Mouse (Mus musculus) forebrain, postnatal 0 days (tissue): ENCODE measurements around the gene Gm17622. TPM values are rescaled to one million over a fixed set of nuclear protein-coding genes. Genes with fewer than 3 reads are reported as not detected.

Experiments used
- ATAC-seq: fragments of 200-750 bp; cut with Nextera tagmentation; 2 replicates; pipeline ENCODE4 v1.8.0; 2017; ENCODE audit warnings: mild to moderate bottlenecking, moderate library complexity
- DNase-seq: peaks from one replicate; pipeline ENCODE4 v3.0.0-alpha.2; 2015
- H3K27ac ChIP-seq: fragments of 300-500 bp; sonication (generic); 2 replicates; pipeline ENCODE4 v1.5.1; 2014; ENCODE audit warnings: low read depth, mild to moderate bottlenecking, antibody characterized with exemption, low read length, moderate library complexity, mixed read lengths
- H3K27me3 ChIP-seq: fragments of 300-500 bp; sonication (generic); 2 replicates; pipeline ENCODE4 v1.6.1; 2014; ENCODE audit warnings: mild to moderate bottlenecking, low read length, mixed read lengths; ENCODE audit not compliant: insufficient read depth
- H3K36me3 ChIP-seq: fragments of 300-500 bp; sonication (generic); 2 replicates; pipeline ENCODE4 v1.6.1; 2014; ENCODE audit warnings: mild to moderate bottlenecking, moderate library complexity; ENCODE audit not compliant: insufficient read depth
- H3K4me1 ChIP-seq: fragments of 300-500 bp; sonication (generic); 2 replicates; pipeline ENCODE4 v1.6.1; 2014; ENCODE audit warnings: antibody characterized with exemption; ENCODE audit not compliant: insufficient read depth
- H3K4me2 ChIP-seq: fragments of 300-500 bp; sonication (generic); 2 replicates; pipeline ENCODE4 v1.6.1; 2014; ENCODE audit warnings: low read depth, mild to moderate bottlenecking, moderate library complexity
- H3K4me3 ChIP-seq: fragments of 300-500 bp; sonication (generic); 2 replicates; pipeline ENCODE4 v1.5.1; 2014; ENCODE audit warnings: low read depth, low read length, mixed read lengths
- H3K9ac ChIP-seq: fragments of 300-500 bp; sonication (generic); 2 replicates; pipeline ENCODE4 v1.6.1; 2014; ENCODE audit warnings: mild to moderate bottlenecking
- H3K9me3 ChIP-seq: fragments of 300-500 bp; sonication (generic); 2 replicates; pipeline ENCODE4 v1.6.1; 2016; ENCODE audit warnings: low read length
- CTCF ChIP-seq: sonication (generic); IDR thresholded peaks from 2 replicates; pipeline ENCODE4 v1.5.1; 2016; ENCODE audit warnings: antibody characterized with exemption, control low read depth, low read depth
- WGBS: fragments of 180-500 bp; shearing (Covaris S2); extraction: QIAGEN DNeasy Blood & Tissue Kit; methylation state at CpG from one replicate; pipeline ENCODE4 v1.1.7; 2014; 5-methylcytosine and 5-hydroxymethylcytosine counted together
- polyA plus RNA-seq: library from polyadenylated mRNA; unstranded; fragments of >200 nt; fragmentation: Nextera tagmentation; extraction: Ambion mirVana; gene quantifications from 2 replicates; pipeline ENCODE4 v1.2.1, GENCODE M21; 2015
- total RNA-seq: library from RNA; depleted of rRNA; stranded (reverse); fragments of >200 nt; gene quantifications from 2 replicates; pipeline ENCODE4 v1.2.3, GENCODE M21; 2014

Gm17622 gene
- total and polyA plus RNA-seq, 2 experiments from 2014 or later, result not detected

- H3K4me1 ChIP-seq, result no peaks in the 10 kb centered on the region
- DNase-seq, result no peak
- no peak overlapping the region for H3K27ac ChIP-seq
- no peaks in the 10 kb centered on the region for H3K36me3 ChIP-seq
- no peak for ATAC-seq
- H3K9ac ChIP-seq, result no peak overlapping the region
- no peak overlapping the region for H3K4me3 ChIP-seq
- H3K27me3 ChIP-seq, result no peaks in the 10 kb centered on the region
- no peak for TF ChIP-seq CTCF
- no peak overlapping the region for H3K4me2 ChIP-seq
- H3K9me3 ChIP-seq, result no peaks in the 10 kb centered on the region
- 95% methylated on average over 4 of the region's 4 CpGs for WGBS
Observed at GRCm38 (mm10) chr13:96477226-96477625, 13.3 kb upstream of the Gm17622 start.

- Histone ChIP-seq H3K9me3 (no peaks in the 10 kb centered on the region), H3K27ac (no peak overlapping the region), H3K36me3 (0 out of 2 replicates have a peak, but pooled peaks cover 4% of the 10 kb centered on the region), H3K4me1 (no peaks in the 10 kb centered on the region), H3K4me3 (no peak overlapping the region), H3K9ac (no peak overlapping the region), H3K4me2 (no peak overlapping the region), H3K27me3 (no peaks in the 10 kb centered on the region)
- DNase-seq (no peak), ATAC-seq (no peak)
- WGBS, result 93% methylated on average over 1 of the region's 1 CpGs
- no peak for TF ChIP-seq CTCF
Observed at GRCm38 (mm10) chr13:96478991-96479390, 11.5 kb upstream of the Gm17622 start.

GRCm38 (mm10) chr13:96487230-96487629, 3.3 kb upstream of the Gm17622 start:
- Histone ChIP-seq H3K9me3 (no peaks in the 10 kb centered on the region), H3K9ac (no peak overlapping the region), H3K4me1 (no peaks in the 10 kb centered on the region), H3K4me2 (no peak overlapping the region), H3K36me3 (peaks cover 13% of the 10 kb centered on the region; the same call in 1 of the 2 replicates), H3K27ac (no peak overlapping the region), H3K4me3 (no peak overlapping the region), H3K27me3 (no peaks in the 10 kb centered on the region)
- 89% methylated on average over 6 of the region's 6 CpGs for WGBS
- TF ChIP-seq CTCF, result no peak
- DNase-seq (no peak), ATAC-seq (no peak)

GRCm38 (mm10) chr13:96487968-96488367, 2.6 kb upstream of the Gm17622 start:
- no peak overlapping the region for H3K4me3 ChIP-seq
- DNase-seq, result no peak
- peaks cover 13% of the 10 kb centered on the region; the same call in 1 of the 2 replicates for H3K36me3 ChIP-seq
- no peaks in the 10 kb centered on the region for H3K27me3 ChIP-seq
- no peak overlapping the region for H3K9ac ChIP-seq
- WGBS, result 95% methylated on average over 6 of the region's 6 CpGs
- TF ChIP-seq CTCF, result no peak
- no peak overlapping the region for H3K4me2 ChIP-seq
- H3K9me3 ChIP-seq, result no peaks in the 10 kb centered on the region
- no peak for ATAC-seq
- no peaks in the 10 kb centered on the region for H3K4me1 ChIP-seq
- H3K27ac ChIP-seq, result no peak overlapping the region

GRCm38 (mm10) chr13:96496630-96497029, 6.1 kb downstream of the Gm17622 start:
- ATAC-seq (no peak), DNase-seq (no peak)
- H3K4me3 ChIP-seq, result no peak overlapping the region
- H3K27ac ChIP-seq, result no peak overlapping the region
- no peaks in the 10 kb centered on the region for H3K36me3 ChIP-seq
- no peaks in the 10 kb centered on the region for H3K27me3 ChIP-seq
- no peak overlapping the region for H3K9ac ChIP-seq
- no peaks in the 10 kb centered on the region for H3K9me3 ChIP-seq
- 81% methylated on average over 8 of the region's 8 CpGs for WGBS
- no peak overlapping the region for H3K4me2 ChIP-seq
- H3K4me1 ChIP-seq, result no peaks in the 10 kb centered on the region
- no peak for TF ChIP-seq CTCF

- Histone ChIP-seq H3K4me2 (no peak overlapping the region), H3K4me1 (no peaks in the 10 kb centered on the region), H3K27ac (no peak overlapping the region), H3K9me3 (no peaks in the 10 kb centered on the region), H3K4me3 (no peak overlapping the region), H3K36me3 (no peaks in the 10 kb centered on the region), H3K27me3 (no peaks in the 10 kb centered on the region), H3K9ac (no peak overlapping the region)
- 74% methylated on average over 2 of the region's 2 CpGs for WGBS
- no peak for TF ChIP-seq CTCF
- no peak for DNase-seq
- no peak for ATAC-seq
Observed at GRCm38 (mm10) chr13:96499891-96500290, 9.4 kb downstream of the Gm17622 start.

- 80% methylated on average over 4 of the region's 4 CpGs for WGBS
- H3K9ac ChIP-seq, result no peak overlapping the region
- no peak overlapping the region for H3K4me2 ChIP-seq
- H3K4me1 ChIP-seq, result no peaks in the 10 kb centered on the region
- no peak overlapping the region for H3K27ac ChIP-seq
- H3K9me3 ChIP-seq, result no peaks in the 10 kb centered on the region
- TF ChIP-seq CTCF, result no peak
- no peak overlapping the region for H3K4me3 ChIP-seq
- DNase-seq, result no peak
- no peaks in the 10 kb centered on the region for H3K27me3 ChIP-seq
- no peaks in the 10 kb centered on the region for H3K36me3 ChIP-seq
- ATAC-seq, result no peak
Observed at GRCm38 (mm10) chr13:96505661-96506060, 15.1 kb downstream of the Gm17622 start.

- H3K27ac ChIP-seq, result no peak overlapping the region
- no peak for TF ChIP-seq CTCF
- ATAC-seq (no peak), DNase-seq (no peak)
- H3K4me2 ChIP-seq, result no peak overlapping the region
- no peaks in the 10 kb centered on the region for H3K4me1 ChIP-seq
- no peak overlapping the region for H3K4me3 ChIP-seq
- 86% methylated on average over 6 of the region's 6 CpGs for WGBS
- no peaks in the 10 kb centered on the region for H3K27me3 ChIP-seq
- H3K9ac ChIP-seq, result no peak overlapping the region
- no peaks in the 10 kb centered on the region for H3K9me3 ChIP-seq
- H3K36me3 ChIP-seq, result no peaks in the 10 kb centered on the region
Observed at GRCm38 (mm10) chr13:96506313-96506712, 15.8 kb downstream of the Gm17622 start.
